Comparison of ENCODE assay signal across 15 mouse cellular contexts in genomic region chr5:130586257-130586656, GRCm38 (mm10).
DNase-seq lines count a peak whose midpoint lies in the region; ATAC-seq and TF ChIP-seq lines count a peak whose summit lies in the region.
"Had no signal": no experiment of that assay in that cellular context is flagged by ENCODE, and none has a peak within 500 bp of the region (broad histone marks: within the 10 kb centered on the region; RNA-seq: fewer than 3 reads in every experiment).

No protein-coding gene starts in this region.

- no peak overlapping the region for H3K9ac ChIP-seq in kidney, postnatal 0 days (ENCODE audit: low read depth, low read length)
- H3K9ac ChIP-seq in MEL (ENCODE audit: control insufficient read depth, low read depth, low read length, poor library complexity, severe bottlenecking), result no peak overlapping the region
- H3K9ac ChIP-seq: embryonic facial prominence, embryonic 13.5 days; heart, embryonic 15.5 days; midbrain, embryonic 13.5 days had no signal

- H3K27me3 ChIP-seq in kidney, postnatal 0 days (ENCODE audit: insufficient read depth, low read length), result no peaks in the 10 kb centered on the region
- no peaks in the 10 kb centered on the region for H3K27me3 ChIP-seq in MEL (ENCODE audit: control insufficient read depth in 1 of 2, insufficient read depth in 2 of 2, low read length in 2 of 2)
- no peaks in the 10 kb centered on the region for H3K27me3 ChIP-seq in embryonic facial prominence, embryonic 10.5 days (replicated peaks; ENCODE audit: low read depth, poor library complexity, severe bottlenecking)
- H3K27me3 ChIP-seq: embryonic facial prominence, embryonic 13.5 days; heart, embryonic 15.5 days; midbrain, embryonic 13.5 days had no signal

- no peak for TF ChIP-seq POLR2A in MEL (IDR thresholded peaks at IDR 0.05; ENCODE audit: control insufficient read depth in 1 of 2, insufficient read depth in 1 of 2, low read depth in 1 of 2, low read length in 2 of 2, poor library complexity in 1 of 2)

- no peaks in the 10 kb centered on the region for H3K36me3 ChIP-seq in kidney, postnatal 0 days (ENCODE audit: insufficient read depth, low read length)
- H3K36me3 ChIP-seq in MEL (ENCODE audit: control insufficient read depth in 1 of 2, insufficient read depth in 2 of 2, low read length in 2 of 2), result no peaks in the 10 kb centered on the region
- H3K36me3 ChIP-seq in embryonic facial prominence, embryonic 10.5 days (replicated peaks), result no peaks in the 10 kb centered on the region
- H3K36me3 ChIP-seq: embryonic facial prominence, embryonic 13.5 days; heart, embryonic 15.5 days; midbrain, embryonic 13.5 days had no signal

- H3K4me1 ChIP-seq in kidney, postnatal 0 days (replicated peaks; ENCODE audit: insufficient read depth, low read length), result no peaks in the 10 kb centered on the region
- no peaks in the 10 kb centered on the region for H3K4me1 ChIP-seq in MEL (ENCODE audit: control insufficient read depth in 1 of 2, insufficient read depth in 2 of 2, low read length in 2 of 2)
- H3K4me1 ChIP-seq in embryonic facial prominence, embryonic 10.5 days, result no peaks in the 10 kb centered on the region
- H3K4me1 ChIP-seq: embryonic facial prominence, embryonic 13.5 days; heart, embryonic 15.5 days; midbrain, embryonic 13.5 days had no signal

- H3K9me3 ChIP-seq in kidney, postnatal 0 days (replicated peaks; ENCODE audit: low read length), result no peaks in the 10 kb centered on the region
- no peaks in the 10 kb centered on the region for H3K9me3 ChIP-seq in MEL (replicated peaks; ENCODE audit: insufficient read depth, low read length)
- no peaks in the 10 kb centered on the region for H3K9me3 ChIP-seq in embryonic facial prominence, embryonic 10.5 days
- H3K9me3 ChIP-seq: heart, embryonic 15.5 days had no signal

- H3K27ac ChIP-seq in kidney, postnatal 0 days, result no peak overlapping the region
- no peak overlapping the region for H3K27ac ChIP-seq in MEL (ENCODE audit: control insufficient read depth, low read depth, low read length)
- H3K27ac ChIP-seq in embryonic facial prominence, embryonic 10.5 days (replicated peaks), result no peak overlapping the region
- H3K27ac ChIP-seq: embryonic facial prominence, embryonic 13.5 days; heart, embryonic 15.5 days; midbrain, embryonic 13.5 days had no signal

- TF ChIP-seq RAD21 in MEL (IDR thresholded peaks at IDR 0.05; ENCODE audit: low read depth, low read length), result no peak

- no peak overlapping the region for H3K4me3 ChIP-seq in kidney, postnatal 0 days (replicated peaks; ENCODE audit: low read depth, low read length)
- no peak overlapping the region for H3K4me3 ChIP-seq in MEL (ENCODE audit: control insufficient read depth in 1 of 2, insufficient read depth in 1 of 2, low read depth in 2 of 2, low read length in 2 of 2)
- H3K4me3 ChIP-seq in embryonic facial prominence, embryonic 10.5 days, result no peak overlapping the region
- H3K4me3 ChIP-seq: embryonic facial prominence, embryonic 13.5 days; heart, embryonic 15.5 days; midbrain, embryonic 13.5 days had no signal

- ATAC-seq in kidney, postnatal 0 days (replicated peaks; ENCODE audit: low FRiP score, low read depth), result no peak
- ATAC-seq: hindbrain, embryonic 16.5 days; midbrain, embryonic 13.5 days had no signal

- H3K4me2 ChIP-seq in kidney, postnatal 0 days (ENCODE audit: low read length), result no peak overlapping the region
- H3K4me2 ChIP-seq: embryonic facial prominence, embryonic 13.5 days; heart, embryonic 15.5 days; midbrain, embryonic 13.5 days had no signal

- H3K79me2 ChIP-seq in MEL (ENCODE audit: control insufficient read depth, insufficient read depth, low read length, poor library complexity), result no peaks in the 10 kb centered on the region

- peak; percentile 19; the same call in 1 of the 2 replicates for TF ChIP-seq CTCF in kidney, postnatal 0 days (IDR thresholded peaks at IDR 0.05; ENCODE audit: low read depth)
- TF ChIP-seq CTCF in MEL (IDR thresholded peaks at IDR 0.05 in 2 of 3, conservative IDR thresholded peaks at IDR 0.05 in 1 of 3; ENCODE audit: control insufficient read depth in 1 of 3, insufficient read depth in 1 of 3, low read depth in 2 of 3, low read length in 3 of 3, poor library complexity in 1 of 3, severe bottlenecking in 1 of 3), result no peak; a peak in 1 of 6 replicates

- 90% methylated on average over 4 of the region's 4 CpGs for WGBS in kidney, postnatal 0 days
- 88% methylated on average over 4 of the region's 4 CpGs for WGBS in embryonic facial prominence, embryonic 10.5 days

- TF ChIP-seq EP300 in MEL (IDR thresholded peaks at IDR 0.05; ENCODE audit: low read depth in 1 of 2, low read length in 2 of 2), result no peak

- peak; percentile 28 to 29 for DNase-seq in adrenal gland, adult 18-20 months (ENCODE audit: low spot score in 2 of 2)
- DNase-seq in adrenal gland, postnatal 4 days (ENCODE audit: low spot score in 2 of 2), result no peak
- no peak for DNase-seq in kidney, postnatal 0 days (ENCODE audit: low spot score)
- no peak for DNase-seq in kidney, adult 11 months
- DNase-seq in MEL (ENCODE audit: low read depth, low spot score), result peak; percentile 3
- DNase-seq in c-Kit-positive CD71-positive TER-119-positive erythroid progenitor cells, embryonic 14.5 days (ENCODE audit: low spot score), result peak; percentile 2
- no peak for DNase-seq in embryonic facial prominence, embryonic 10.5 days (ENCODE audit: low spot score)
- DNase-seq in urinary bladder, postnatal 10 days (ENCODE audit: low spot score), result no peak
- DNase-seq: B cell, adult 2 months; cerebellum, adult 9-11 months; thymus, postnatal 4 days had no signal

TF ChIP-seq in MEL, 35 proteins besides CTCF, POLR2A, EP300 and RAD21:
- no peak for TF ChIP-seq JUND (IDR thresholded peaks at IDR 0.05; ENCODE audit: low read depth, low read length)
- no peak for TF ChIP-seq GATA1 (IDR thresholded peaks at IDR 0.05; ENCODE audit: low read depth, low read length)
- TF ChIP-seq USF1 (IDR thresholded peaks at IDR 0.05; ENCODE audit: low read depth, low read length), result no peak
- TF ChIP-seq RCOR1 (IDR thresholded peaks at IDR 0.05; ENCODE audit: low read depth, low read length), result no peak
- TF ChIP-seq MYC (IDR thresholded peaks at IDR 0.05; ENCODE audit: low read depth, low read length), result no peak
- TF ChIP-seq TCF12 (IDR thresholded peaks at IDR 0.05; ENCODE audit: low read depth, low read length), result no peak
- no peak for TF ChIP-seq BHLHE40 (IDR thresholded peaks at IDR 0.05; ENCODE audit: borderline replicate concordance, low read depth, low read length)
- TF ChIP-seq TAL1 (IDR thresholded peaks at IDR 0.05; ENCODE audit: low read length), result no peak
- no peak for TF ChIP-seq MAZ (IDR thresholded peaks at IDR 0.05; ENCODE audit: low read depth, low read length)
- TF ChIP-seq ZMIZ1 (IDR thresholded peaks at IDR 0.05; ENCODE audit: low read depth, low read length), result no peak
- TF ChIP-seq POLR2AphosphoS5 (IDR thresholded peaks at IDR 0.05; ENCODE audit: borderline replicate concordance, low read depth, low read length), result no peak

Comparison
In these comparisons a context has a peak if more than half of its experiments do, and no peak if none do; other contexts are left out.
1. DNase-seq: peak in adrenal gland, adult 18-20 months (2 of 2), MEL (single experiment) and c-Kit-positive CD71-positive TER-119-positive erythroid progenitor cells, embryonic 14.5 days (single experiment); none in adrenal gland, postnatal 4 days (0 of 2), kidney, postnatal 0 days (single experiment), kidney, adult 11 months (single experiment), embryonic facial prominence, embryonic 10.5 days (single experiment) and urinary bladder, postnatal 10 days (single experiment).